Mouse (Mus musculus) erythroblast, adult 5-6 weeks (primary cell): Measurements from ENCODE around the gene Gm11096. TPM values are rescaled to one million over a fixed set of nuclear protein-coding genes. Genes with fewer than 3 reads are reported as not detected.

ENCODE experiments used
- ATAC-seq: replicated peaks from 2 replicates; pipeline ENCODE4 v1.8.0; 2016; ENCODE audit warnings: moderate number of reproducible peaks, mild to moderate bottlenecking, moderate TSS enrichment, inconsistent platforms; ENCODE audit not compliant: poor library complexity, low FRiP score, severe bottlenecking
- total RNA-seq, 2 experiments: library from RNA; stranded (forward) in 1 of 2; stranded (reverse) in 1 of 2; fragments of 150-400 nt in 1 of 2; fragments of 200-764, 138-1000 nt in 1 of 2; gene quantifications; 2 replicates each; pipeline versions ENCODE4 v1.2.3 to v1.2.4; 2015 to 2017; ENCODE audit warnings: low replicate concordance in 2 of 2

The Gm11096 gene
- not detected in 2 replicates for total RNA-seq (2015; ENCODE audit: low replicate concordance)
- not detected in 2 replicates for total RNA-seq (2017; ENCODE audit: low replicate concordance)

DNA sequence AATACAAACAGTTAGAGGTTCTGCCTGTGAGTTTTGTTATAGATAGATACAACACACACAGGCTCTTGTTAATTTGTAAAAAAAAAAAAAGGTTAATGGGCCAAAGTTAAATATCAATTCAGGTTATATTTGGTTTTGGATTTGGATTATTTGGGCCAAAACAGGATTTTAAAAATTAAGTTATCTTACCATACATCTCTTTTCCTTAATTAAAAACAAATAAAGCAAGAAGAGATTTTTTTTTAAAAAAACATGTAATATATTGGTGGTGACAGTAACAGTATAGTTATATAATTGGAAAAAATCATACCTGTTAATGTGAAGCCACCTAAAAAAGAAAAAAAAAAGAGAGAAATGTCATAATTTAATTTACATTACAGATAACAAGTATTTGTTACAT, at the start of gene Gm11096:
Gene Gm11096, plus strand, starts transcription at position 301 of the 400 bp plus-strand sequence.
- ATAC-seq: no peak

DNA sequence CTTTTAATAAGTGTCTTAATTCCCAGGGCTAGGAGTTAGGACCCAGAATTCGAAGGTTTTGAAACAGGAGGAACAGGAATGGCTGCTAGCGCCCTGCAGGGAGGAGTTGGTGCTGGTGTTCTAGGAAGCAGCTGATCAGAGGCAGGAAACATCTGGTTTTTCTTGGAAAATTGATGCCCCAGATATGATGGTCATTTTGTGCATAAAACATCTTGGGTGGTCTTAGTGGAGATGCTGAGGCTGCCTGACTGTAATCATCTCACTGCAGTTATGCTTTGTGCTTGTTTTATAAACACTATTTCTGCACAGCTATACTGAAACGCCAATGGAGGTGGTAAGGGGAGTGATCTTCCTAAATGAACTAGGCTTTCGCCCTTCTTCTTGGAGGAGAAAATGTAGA, 48.5 kb upstream of the Gm11096 start:
- no peak for ATAC-seq

DNA sequence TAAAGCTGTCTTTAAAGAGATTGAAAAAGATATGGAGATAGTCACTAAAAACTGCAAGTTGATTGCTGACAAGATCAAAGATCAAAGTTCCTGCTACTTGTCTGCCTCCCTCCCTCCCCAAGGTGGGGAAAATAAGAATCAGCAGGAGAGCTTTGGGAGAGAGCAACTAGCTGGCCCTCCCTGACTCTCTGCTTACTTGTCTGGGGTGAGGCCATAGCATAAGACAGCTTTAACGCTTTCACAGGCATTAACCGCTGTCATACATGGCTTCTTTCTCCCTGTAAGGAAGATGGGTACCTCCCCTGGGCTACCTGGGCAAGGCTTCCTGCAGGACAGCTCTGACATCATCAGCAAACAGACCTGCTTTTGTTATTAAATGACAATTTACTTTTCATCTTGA, 47.4 kb upstream of the Gm11096 start:
- no peak for ATAC-seq

DNA sequence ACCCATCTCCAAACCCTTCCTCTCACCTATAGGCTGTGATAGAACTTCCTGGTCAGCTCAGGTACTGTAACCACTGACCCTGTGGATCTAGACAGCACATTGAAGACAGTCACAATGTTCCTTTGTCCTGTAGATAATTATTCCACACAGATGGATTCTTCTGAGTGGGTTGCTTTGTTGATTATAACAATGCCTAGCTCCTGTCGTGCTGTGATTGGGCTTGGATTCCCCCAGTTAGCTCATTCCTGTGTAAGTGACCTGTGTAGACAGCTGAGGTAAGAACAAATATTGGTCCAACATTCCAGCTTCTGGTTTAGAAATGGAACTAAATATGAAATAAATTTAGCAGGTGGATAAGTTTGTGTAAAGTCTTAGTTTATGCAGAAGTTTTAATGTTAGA, 44.1 kb upstream of the Gm11096 start:
- ATAC-seq: no peak

DNA sequence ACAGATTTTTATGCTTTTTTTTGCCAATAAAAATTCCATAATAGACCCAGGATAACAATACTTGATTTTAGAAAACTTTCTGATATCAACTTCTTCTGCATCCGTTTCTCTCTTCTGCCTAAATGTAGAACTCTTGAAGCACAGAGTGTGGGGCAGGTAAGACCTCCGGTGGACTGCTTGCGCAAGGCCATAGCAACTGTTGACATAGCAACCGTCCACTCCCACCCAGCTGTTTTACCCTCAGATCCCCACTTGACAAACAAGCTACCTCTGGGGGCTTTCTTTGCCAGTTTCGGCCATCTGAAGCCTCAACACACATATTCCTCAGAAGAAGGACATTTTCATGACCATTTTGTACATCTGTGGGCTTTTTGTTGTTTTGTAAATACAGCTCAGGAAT, 41.2 kb upstream of the Gm11096 start:
- ATAC-seq: no peak

DNA sequence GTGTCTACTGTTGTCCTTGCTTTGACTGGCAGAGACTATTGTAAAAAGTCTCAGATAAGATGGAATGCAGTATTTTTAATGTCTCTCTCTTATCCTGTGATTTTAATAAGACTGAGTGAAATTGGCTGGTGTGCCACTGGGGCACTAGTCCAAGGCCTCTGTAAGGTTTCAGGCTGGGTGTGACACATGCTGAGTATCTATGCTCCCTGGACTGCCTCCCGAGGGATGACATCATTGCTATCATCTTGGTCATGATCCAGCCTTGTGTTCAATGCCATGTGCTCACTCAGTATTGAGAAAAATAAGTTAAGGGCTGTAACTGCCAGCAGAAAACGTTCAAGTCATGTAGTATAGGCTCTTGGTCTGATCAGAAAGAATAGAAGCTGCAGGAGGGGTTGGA, 38.9 kb upstream of the Gm11096 start:
- no peak for ATAC-seq

DNA sequence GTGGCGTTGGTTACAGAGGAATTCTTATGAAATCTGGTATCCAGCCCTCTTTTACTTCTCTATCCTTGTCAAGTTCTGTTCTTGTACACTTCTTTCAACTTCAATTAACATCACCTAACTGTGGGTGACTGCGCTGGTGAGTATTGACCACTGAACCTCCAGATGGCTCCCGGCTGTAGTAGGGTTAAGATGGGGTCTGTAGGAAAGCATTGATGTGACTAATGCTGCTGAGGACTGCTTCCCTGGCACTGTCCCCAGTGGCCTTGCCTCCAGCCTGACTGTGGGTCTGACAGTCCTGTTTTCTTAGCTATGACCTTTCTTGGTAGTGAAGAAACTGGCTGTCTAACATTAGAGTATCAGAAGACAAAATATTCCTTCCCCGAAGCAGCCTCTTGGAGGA, 38.4 kb upstream of the Gm11096 start:
- no peak for ATAC-seq

DNA sequence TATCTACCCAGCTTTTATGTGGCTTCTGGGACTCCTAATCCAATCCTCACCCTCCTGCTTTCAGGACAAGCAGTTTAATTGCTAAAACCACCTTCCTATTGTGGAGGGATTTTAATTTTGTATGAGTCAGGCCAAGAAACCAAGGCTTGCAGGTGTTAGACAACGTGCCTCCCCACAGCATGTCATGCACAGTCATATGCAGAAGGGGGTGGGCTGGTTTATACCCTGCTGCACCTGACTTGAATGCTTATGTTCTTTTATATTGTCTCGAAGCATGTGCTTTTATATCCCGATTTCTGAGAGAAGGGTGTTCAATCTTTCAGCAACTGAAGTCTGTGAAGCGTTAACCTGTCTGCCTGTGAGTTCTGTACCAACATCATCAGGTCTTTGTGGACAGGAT, 37.3 kb upstream of the Gm11096 start:
- no peak for ATAC-seq

DNA sequence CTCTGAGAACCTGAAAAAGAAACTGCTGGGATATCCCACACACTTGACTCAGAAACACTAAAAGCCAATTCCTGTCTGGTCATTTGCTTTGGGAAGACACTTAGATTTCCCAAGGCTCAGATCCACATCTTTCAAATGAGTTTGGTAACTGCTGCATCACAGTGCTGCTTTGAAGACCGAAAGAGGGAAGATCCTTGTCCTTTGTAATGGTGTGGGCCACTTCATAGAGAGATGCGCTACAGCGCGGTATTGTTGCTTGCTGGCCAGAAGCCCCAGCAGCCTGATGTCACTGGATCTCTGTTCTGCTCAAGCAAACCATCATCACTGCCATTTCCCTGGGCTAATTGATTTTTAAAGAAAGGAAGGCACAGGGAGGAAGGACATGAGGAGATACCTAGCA, 28.8 kb upstream of the Gm11096 start:
- no peak for ATAC-seq

DNA sequence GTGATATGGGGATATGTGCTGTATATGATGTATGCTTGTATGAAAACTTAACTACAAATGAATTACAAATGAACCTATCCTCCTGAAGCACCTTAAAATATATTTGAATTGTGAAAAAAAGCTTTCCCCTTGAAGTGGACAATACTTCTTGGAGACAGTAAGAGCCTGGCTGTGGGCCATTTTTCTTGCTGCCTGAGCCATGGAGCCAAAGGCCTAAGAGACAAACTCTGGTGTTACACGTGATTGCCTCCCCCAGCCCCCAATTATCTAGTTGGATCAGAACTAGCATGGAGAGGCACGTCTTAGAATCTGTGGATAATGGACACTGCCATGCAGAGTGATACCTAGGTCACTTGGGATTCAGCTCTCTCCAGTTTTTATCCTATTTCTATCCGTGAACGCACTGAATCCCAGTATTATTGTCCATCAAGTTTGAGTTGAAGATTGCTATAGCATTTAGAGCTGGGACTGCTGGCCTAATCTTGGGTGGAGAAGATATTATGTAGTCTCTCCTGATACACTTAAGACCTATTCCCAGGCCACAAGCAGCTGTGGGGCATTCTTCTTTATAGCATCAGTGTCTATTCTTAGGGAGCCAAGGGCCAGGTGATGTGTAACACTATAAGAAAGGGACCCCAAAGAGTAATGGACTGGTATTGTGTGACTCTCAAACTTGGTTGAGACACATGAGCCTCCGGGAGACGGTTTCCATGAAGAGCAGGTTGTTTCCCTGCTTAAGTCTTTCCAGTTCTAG, 25.0 kb upstream of the Gm11096 start:
- ATAC-seq: no peak

DNA sequence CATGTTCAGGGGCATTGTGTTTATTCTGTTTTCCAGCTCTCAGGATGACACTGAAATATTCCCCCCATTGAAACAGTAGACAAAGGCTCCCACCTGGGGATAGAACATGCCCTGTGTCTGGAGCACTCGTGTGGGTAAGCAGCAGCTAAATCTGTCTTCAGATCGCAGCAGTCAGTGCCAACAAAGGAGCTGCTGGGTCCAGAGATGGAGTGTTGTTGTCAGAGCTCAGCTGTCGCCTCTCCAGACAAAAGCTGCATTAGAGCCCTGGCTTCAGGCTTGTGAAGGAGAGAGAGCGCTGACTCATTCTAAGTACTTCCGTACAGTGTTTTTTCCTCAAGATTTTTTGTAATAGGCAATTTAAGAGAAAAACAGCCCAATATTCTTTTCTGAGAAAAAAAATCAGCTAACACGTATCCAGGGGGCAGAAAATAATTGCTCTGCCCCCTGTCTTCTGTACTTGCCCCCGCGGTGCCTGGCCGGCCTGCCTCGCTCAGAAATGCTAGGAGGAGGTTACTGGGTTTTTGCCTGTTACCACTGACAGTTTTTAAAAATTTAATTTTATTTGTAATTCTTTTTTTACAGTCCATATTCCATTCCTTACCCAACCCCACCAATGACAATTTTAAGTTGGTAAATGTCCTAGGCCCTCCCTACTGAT, 21.6 kb upstream of the Gm11096 start:
- ATAC-seq: no peak

DNA sequence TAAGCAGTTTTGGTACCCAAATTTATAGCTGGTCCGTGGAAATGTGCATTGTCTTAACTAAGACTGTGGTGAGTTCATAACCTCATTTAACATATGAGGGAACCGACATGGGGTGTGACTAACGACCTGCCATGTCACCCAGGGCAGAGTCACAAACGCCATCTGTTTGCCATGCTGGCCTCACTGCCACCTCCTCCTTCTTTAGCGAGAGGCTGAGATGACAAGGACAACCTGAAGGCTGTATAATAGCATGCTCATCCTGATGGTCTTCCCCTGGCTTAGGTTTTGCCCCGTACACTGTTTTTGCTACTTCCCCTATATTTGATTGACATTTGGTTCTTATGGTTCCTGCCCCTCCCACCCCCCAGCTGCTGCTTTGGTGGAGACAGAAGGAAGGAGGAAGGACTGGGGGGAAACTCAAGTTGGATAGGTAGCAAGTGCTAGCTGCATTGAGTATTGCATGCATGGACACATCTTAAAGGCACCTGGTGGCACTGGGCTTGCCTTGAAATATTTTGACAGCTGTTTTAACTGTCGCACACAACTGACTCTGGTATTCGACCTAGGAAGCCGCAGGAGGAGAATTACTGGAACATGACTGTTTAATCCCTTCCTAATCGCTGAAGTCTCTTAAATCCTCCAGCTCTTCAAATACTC, 17.2 kb upstream of the Gm11096 start:
- ATAC-seq: no peak

DNA sequence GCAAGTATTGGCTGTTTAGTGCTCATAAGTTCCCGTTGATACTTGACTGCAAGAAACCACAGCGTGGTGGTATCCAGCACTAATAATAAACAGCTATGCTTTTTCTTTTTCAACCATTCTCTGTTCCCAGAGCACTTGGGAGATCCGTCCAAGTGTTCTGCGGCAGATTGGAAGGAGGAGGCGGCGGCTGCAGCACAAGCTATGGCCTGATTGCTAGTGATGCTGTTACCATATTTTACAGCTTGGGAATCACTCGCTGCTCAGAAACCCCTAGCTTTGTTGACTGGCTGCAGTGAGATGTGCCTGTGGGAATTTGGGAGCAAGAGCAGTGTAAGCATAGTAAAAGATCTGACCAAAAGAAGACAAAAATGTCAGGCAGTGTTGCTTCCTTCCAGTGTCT, 14.3 kb upstream of the Gm11096 start:
- no peak for ATAC-seq

DNA sequence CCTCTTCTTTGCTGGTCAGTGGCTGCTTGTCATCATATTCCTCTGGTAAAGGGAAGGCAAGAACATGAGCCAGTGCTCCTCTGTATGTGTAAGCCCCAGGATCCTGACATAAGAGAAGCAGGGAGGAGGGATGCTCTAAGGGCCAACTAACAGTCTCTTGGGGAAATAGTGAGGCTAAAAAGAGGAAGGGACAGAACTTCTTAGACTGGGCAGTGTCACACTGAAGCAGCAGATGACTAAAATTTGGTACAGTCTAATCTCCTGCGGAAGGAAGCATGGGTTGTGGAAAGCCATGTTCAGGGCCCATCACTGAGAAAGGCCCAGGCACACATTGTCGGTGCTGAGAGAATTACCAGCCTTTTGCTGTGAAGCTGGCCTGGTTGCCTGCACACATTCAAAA, 8.8 kb upstream of the Gm11096 start:
- ATAC-seq: no peak

DNA sequence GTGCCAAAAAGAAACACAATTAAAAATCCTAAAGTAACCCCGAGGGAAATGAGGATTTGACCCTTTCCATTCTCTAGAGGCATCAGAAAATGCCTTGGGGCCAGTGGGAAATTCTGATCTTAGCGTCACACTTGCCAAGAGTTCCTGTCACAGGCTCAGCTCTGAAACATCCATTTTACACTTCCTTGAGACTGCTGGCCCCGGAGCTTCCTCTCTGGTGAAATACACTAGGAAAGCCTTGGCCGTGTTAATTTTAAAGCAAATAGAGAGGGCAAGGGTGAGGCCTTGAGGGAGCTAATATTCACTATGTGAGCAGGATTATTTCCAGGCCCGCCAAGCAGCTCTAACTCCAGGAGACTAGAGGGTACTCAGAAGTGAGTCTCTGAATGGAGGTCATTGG, 8.4 kb upstream of the Gm11096 start:
- no peak for ATAC-seq

DNA sequence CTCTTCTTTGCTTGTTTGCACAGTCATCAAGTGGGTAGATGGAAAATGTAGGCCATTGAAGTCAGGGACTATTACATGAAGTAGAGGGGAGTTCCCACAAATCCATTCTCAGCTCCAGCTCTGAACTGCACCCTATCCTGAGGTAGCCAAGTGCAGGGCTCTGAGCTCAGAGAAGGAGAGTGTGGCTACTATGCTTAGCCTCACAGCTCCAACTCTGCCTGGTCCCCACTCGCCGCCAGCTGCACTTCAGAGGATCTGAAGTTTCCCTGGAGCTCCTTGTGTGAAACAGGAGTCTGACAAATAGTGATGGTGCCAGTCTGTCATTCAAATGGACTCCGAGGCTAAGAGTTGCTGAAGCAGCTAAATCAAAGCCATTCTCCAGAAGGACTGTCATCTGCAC, 13.7 kb downstream of the Gm11096 start:
- ATAC-seq: no peak

DNA sequence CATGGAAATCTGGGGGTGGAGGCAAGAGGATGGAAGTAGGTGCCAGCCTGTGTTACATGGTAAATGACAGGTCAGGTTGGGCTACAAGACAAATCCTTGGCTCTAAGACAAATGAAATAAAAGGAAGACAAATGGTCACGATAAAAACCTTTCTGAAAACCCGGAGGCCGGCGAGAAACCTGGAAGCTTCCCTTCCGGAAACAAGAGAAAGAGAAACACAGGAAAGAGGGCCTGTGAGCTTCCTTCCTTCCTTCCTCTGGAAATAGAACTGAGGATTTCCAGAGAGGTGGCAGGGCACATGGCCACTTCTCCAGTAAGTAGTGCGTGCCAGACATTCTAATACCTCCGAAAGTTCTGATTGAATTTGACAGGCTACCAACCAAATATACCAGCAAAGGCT, 14.4 kb downstream of the Gm11096 start:
- no peak for ATAC-seq

DNA sequence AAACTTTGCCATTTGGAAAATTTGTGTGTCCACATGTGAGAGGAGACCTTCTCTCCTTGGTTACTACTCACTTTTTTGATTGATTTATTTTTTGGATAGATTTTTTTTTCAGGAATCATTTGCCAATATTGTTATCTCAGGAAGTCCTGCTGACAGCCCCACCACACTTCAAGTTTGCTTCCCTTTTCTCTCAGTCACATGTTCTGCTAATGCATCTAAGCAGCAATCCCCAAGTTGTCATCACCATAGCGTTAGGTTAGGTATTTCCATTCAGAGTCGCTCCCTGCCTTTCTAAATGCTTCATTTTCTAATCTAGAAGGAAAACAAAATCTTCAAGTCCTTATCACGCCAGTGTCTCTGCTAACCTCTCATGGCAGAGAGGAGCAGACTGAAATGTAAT, 17.8 kb downstream of the Gm11096 start:
- ATAC-seq: no peak

DNA sequence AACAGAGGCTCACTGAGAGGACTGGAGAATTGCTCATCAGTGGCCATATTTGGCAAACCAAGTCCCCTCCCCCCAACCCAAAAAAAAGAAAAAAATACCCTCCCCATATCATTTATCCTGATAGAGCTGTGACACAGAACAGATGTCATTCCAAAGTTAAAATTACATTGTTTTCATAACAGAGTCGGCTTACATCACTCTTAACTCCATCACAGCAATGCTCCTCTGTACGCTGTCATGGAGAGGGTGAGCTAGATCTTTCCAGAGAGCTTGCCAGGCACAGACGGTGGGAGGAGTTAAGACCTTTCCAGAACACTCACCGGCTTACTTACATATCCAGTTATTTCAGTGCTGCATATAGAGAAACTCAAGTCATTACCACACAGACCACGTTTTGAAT, 27.4 kb downstream of the Gm11096 start:
- no peak for ATAC-seq

DNA sequence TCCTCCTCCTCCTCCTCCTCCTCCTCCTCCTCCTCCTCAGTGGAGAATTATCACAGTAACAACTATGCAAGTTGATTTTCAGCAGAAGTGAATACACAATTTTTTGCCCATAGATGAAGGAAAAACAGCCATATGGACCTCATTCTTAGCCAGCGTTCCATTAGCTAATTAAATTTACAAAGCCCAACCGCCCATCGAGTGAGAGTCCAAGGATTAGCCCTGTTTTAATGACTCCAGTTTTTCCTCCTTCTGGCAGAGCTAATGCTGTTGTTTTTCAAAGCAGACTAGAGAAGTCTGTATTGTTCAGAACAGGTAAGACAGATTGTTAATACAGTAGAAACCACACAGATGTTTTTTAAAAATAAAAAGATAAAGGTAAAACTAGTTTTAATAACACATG, 31.8 kb downstream of the Gm11096 start:
- ATAC-seq: no peak

DNA sequence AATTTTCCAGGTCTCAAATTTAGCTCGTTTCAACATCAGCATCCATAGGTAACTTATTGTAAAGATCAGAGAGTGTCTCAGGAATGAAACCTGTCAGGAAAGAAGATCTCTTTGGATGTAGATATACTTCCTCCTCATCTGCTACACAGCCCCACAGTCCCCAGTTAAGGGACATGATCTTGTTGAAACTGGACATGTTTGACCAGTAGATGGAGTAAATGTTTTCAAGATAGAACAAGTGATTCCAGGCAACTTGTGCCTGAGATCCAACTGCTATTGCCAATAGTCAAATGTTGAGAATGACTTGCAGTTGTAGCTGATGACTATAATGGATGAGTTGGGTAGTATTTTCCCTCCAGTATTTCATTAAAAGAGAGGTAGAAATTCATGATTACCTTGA, 35.9 kb downstream of the Gm11096 start:
- ATAC-seq: no peak
